Mouse (Mus musculus) spleen, adult 2 months (tissue): ENCODE measurements at regions not wholly inside any gene's neighbourhood (a gene's known extent, or its start where the extent isn't known, plus 50 kb on each side); places are given as distances from the start of the nearest gene placed in this dataset.

Experiments
- CTCF ChIP-seq: fragments of 200-500 bp; IDR thresholded peaks from 2 replicates; pipeline ENCODE4 v1.5.1; 2011; ENCODE audit warnings: mild to moderate bottlenecking, inconsistent platforms; ENCODE audit not compliant: insufficient read depth, insufficient read length, insufficient replicate concordance; ENCODE audit errors: extremely low read depth
- POLR2A ChIP-seq: fragments of 200-500 bp; IDR thresholded peaks from 2 replicates; pipeline ENCODE4 v1.6.1; 2011; ENCODE audit warnings: low read depth, low read length, inconsistent platforms

DNA sequence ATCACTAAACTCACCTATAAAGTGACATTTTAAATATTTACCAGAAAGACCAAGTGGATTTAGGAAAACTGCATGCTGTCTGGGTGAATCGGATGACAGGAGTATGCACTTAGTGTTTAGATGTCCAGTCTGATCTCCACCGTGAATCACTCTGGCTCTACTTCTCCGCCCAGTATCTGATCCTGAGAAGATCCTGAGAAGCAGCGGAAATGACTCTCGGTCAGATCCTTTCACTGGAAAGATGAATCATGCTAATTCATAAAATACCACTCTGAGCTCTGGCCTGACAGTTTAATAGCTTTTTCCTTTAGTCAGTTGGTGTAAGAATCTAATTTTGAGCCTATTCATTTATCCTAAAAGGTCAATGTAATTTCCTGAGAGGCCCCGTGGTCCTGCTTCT, 252.6 kb upstream of the Smlr1 start:
- no peak for TF ChIP-seq CTCF
- TF ChIP-seq POLR2A, result no peak
